Mouse (Mus musculus) neural tube, embryonic 14.5 days (tissue): ENCODE results near the gene Thumpd2. TPM values are rescaled to one million over a fixed set of nuclear protein-coding genes. Genes with fewer than 3 reads are reported as not detected.
A peak's percentile ranks its signal among the peaks of the same experiment; 100 is the strongest.

Experiments used
- ATAC-seq: fragments of 200-750 bp; cut with Nextera tagmentation; 2 replicates; pipeline ENCODE4 v1.8.0; 2017; ENCODE audit warnings: low read depth, mild to moderate bottlenecking, moderate TSS enrichment, moderate library complexity
- H3K27ac ChIP-seq: fragments of 300-500 bp; sonication (generic); 2 replicates; pipeline ENCODE4 v1.5.1; 2014; ENCODE audit warnings: low read depth, mild to moderate bottlenecking, control low read depth, low read length, moderate library complexity, mixed read lengths
- H3K27me3 ChIP-seq: fragments of 300-500 bp; sonication (generic); 2 replicates; pipeline ENCODE4 v1.6.1; 2014; ENCODE audit warnings: low read length; ENCODE audit not compliant: control insufficient read depth, insufficient read depth
- H3K36me3 ChIP-seq: fragments of 300-500 bp; sonication (generic); 2 replicates; pipeline ENCODE4 v1.6.1; 2014; ENCODE audit warnings: low read length, mixed read lengths; ENCODE audit not compliant: control insufficient read depth, insufficient read depth
- H3K4me1 ChIP-seq: fragments of 300-500 bp; sonication (generic); 2 replicates; pipeline ENCODE4 v1.6.1; 2014; ENCODE audit warnings: low read length; ENCODE audit not compliant: control insufficient read depth, insufficient read depth
- H3K4me2 ChIP-seq: fragments of 300-500 bp; sonication (generic); 2 replicates; pipeline ENCODE4 v1.6.1; 2014; ENCODE audit warnings: mild to moderate bottlenecking, low read depth, low read length, control low read depth
- H3K4me3 ChIP-seq: fragments of 300-500 bp; sonication (generic); 2 replicates; pipeline ENCODE4 v1.5.1; 2014; ENCODE audit warnings: low read depth, low read length, control low read depth, mixed read lengths
- H3K9ac ChIP-seq: fragments of 300-500 bp; sonication (generic); replicated peaks from 2 replicates; pipeline ENCODE4 v1.6.1; 2014; ENCODE audit warnings: low read depth, mild to moderate bottlenecking, control low read depth, low read length, mixed read lengths
- H3K9me3 ChIP-seq: fragments of 300-500 bp; sonication (generic); 2 replicates; pipeline ENCODE4 v1.6.1; 2016; ENCODE audit warnings: low read length; ENCODE audit not compliant: control insufficient read depth
- WGBS: fragments of 180-500 bp; shearing (Covaris S2); extraction: QIAGEN DNeasy Blood & Tissue Kit; methylation state at CpG from one replicate; pipeline ENCODE4 v1.1.7; 2014; 5-methylcytosine and 5-hydroxymethylcytosine counted together
- polyA plus RNA-seq: library from polyadenylated mRNA; unstranded; fragments of >200 nt; fragmentation: Nextera tagmentation; extraction: Ambion mirVana; gene quantifications from 2 replicates; pipeline ENCODE4 v1.2.1, GENCODE M21; 2014

Gene Thumpd2
- polyA plus RNA-seq, 1 experiment from 2014 or later: 8.6 TPM

GRCm38 (mm10) chr17:81063346-81063745, 1.5 kb downstream of the Thumpd2 start:
- Histone ChIP-seq H3K4me3 (no peak overlapping the region), H3K9ac (no peak overlapping the region), H3K36me3 (no peaks in the 10 kb centered on the region), H3K27ac (no peak overlapping the region), H3K9me3 (no peaks in the 10 kb centered on the region), H3K4me1 (no peaks in the 10 kb centered on the region), H3K27me3 (no peaks in the 10 kb centered on the region), H3K4me2 (no peak overlapping the region)
- whole genome bisulfite sequencing: 96% methylated on average over 3 of the region's 3 CpGs
- no peak for ATAC-seq

GRCm38 (mm10) chr17:81062349-81062871, 2.5 kb downstream of the Thumpd2 start:
- H3K4me3 ChIP-seq: no peak overlapping the region
- H3K4me1 ChIP-seq: no peaks in the 10 kb centered on the region
- H3K9ac ChIP-seq: no peak overlapping the region
- no peak for ATAC-seq
- H3K27ac ChIP-seq: no peak overlapping the region
- no peak overlapping the region for H3K4me2 ChIP-seq
- H3K27me3 ChIP-seq: no peaks in the 10 kb centered on the region
- no peaks in the 10 kb centered on the region for H3K36me3 ChIP-seq
- 76% methylated on average over 6 of the region's 6 CpGs for WGBS
- H3K9me3 ChIP-seq: no peaks in the 10 kb centered on the region

- Histone ChIP-seq H3K4me2 (no peak overlapping the region), H3K27ac (no peak overlapping the region), H3K9ac (no peak overlapping the region), H3K4me1 (no peaks in the 10 kb centered on the region), H3K36me3 (peaks cover 4% of the 10 kb centered on the region; the same call in 1 of the 2 replicates), H3K9me3 (no peaks in the 10 kb centered on the region), H3K27me3 (no peaks in the 10 kb centered on the region), H3K4me3 (no peak overlapping the region)
- WGBS: 45% methylated on average over 8 of the region's 8 CpGs
- ATAC-seq: peak; percentile 63
Measured at GRCm38 (mm10) chr17:81056796-81057381, 8.0 kb downstream of the Thumpd2 start.

GRCm38 (mm10) chr17:81056035-81056434, 8.8 kb downstream of the Thumpd2 start:
- H3K4me2 ChIP-seq: no peak overlapping the region
- 29% methylated on average over 3 of the region's 3 CpGs for WGBS
- no peak overlapping the region for H3K27ac ChIP-seq
- H3K4me3 ChIP-seq: no peak overlapping the region
- no peaks in the 10 kb centered on the region for H3K4me1 ChIP-seq
- peaks cover 4% of the 10 kb centered on the region; the same call in 1 of the 2 replicates for H3K36me3 ChIP-seq
- no peak for ATAC-seq
- no peaks in the 10 kb centered on the region for H3K9me3 ChIP-seq
- H3K9ac ChIP-seq: no peak overlapping the region
- H3K27me3 ChIP-seq: no peaks in the 10 kb centered on the region

GRCm38 (mm10) chr17:81055522-81055921, 9.4 kb downstream of the Thumpd2 start:
- Histone ChIP-seq H3K27ac (no peak overlapping the region), H3K27me3 (no peaks in the 10 kb centered on the region), H3K4me2 (no peak overlapping the region), H3K36me3 (peaks cover 4% of the 10 kb centered on the region; the same call in 1 of the 2 replicates), H3K4me3 (no peak overlapping the region), H3K9me3 (no peaks in the 10 kb centered on the region), H3K4me1 (no peaks in the 10 kb centered on the region), H3K9ac (no peak overlapping the region)
- 82% methylated on average over 5 of the region's 5 CpGs for WGBS
- no peak for ATAC-seq

- WGBS: 100% methylated on average over 2 of the region's 2 CpGs
- Histone ChIP-seq H3K36me3 (peaks cover 4% of the 10 kb centered on the region; the same call in 1 of the 2 replicates), H3K9me3 (no peaks in the 10 kb centered on the region), H3K27ac (no peak overlapping the region), H3K4me3 (no peak overlapping the region), H3K4me1 (no peaks in the 10 kb centered on the region), H3K9ac (no peak overlapping the region), H3K27me3 (no peaks in the 10 kb centered on the region), H3K4me2 (no peak overlapping the region)
- ATAC-seq: no peak
Measured at GRCm38 (mm10) chr17:81053274-81053673, 11.6 kb downstream of the Thumpd2 start.

- WGBS: 75% methylated on average over 7 of the region's 7 CpGs
- no peak overlapping the region for H3K27ac ChIP-seq
- H3K27me3 ChIP-seq: no peaks in the 10 kb centered on the region
- no peak overlapping the region for H3K4me3 ChIP-seq
- H3K36me3 ChIP-seq: peaks cover 4% of the 10 kb centered on the region; the same call in 1 of the 2 replicates
- no peak overlapping the region for H3K9ac ChIP-seq
- ATAC-seq: no peak
- no peaks in the 10 kb centered on the region for H3K4me1 ChIP-seq
- no peaks in the 10 kb centered on the region for H3K9me3 ChIP-seq
- no peak overlapping the region for H3K4me2 ChIP-seq
Measured at GRCm38 (mm10) chr17:81047930-81048564, 16.8 kb downstream of the Thumpd2 start.

- Histone ChIP-seq H3K36me3 (no peaks in the 10 kb centered on the region), H3K9ac (no peak overlapping the region), H3K4me3 (no peak overlapping the region), H3K4me1 (no peaks in the 10 kb centered on the region), H3K4me2 (no peak overlapping the region), H3K27me3 (no peaks in the 10 kb centered on the region), H3K27ac (no peak overlapping the region), H3K9me3 (no peaks in the 10 kb centered on the region)
- no peak for ATAC-seq
- WGBS: 87% methylated on average over 9 of the region's 9 CpGs
Measured at GRCm38 (mm10) chr17:81045525-81046150, 19.2 kb downstream of the Thumpd2 start.

GRCm38 (mm10) chr17:81045115-81045514, 19.8 kb downstream of the Thumpd2 start:
- Histone ChIP-seq H3K27me3 (no peaks in the 10 kb centered on the region), H3K4me2 (no peak overlapping the region), H3K36me3 (0 out of 2 replicates have a peak, but pooled peaks cover 3% of the 10 kb centered on the region), H3K4me1 (no peaks in the 10 kb centered on the region), H3K27ac (no peak overlapping the region), H3K9ac (no peak overlapping the region), H3K4me3 (no peak overlapping the region), H3K9me3 (no peaks in the 10 kb centered on the region)
- 94% methylated on average over 6 of the region's 6 CpGs for WGBS
- ATAC-seq: no peak
